Mouse (Mus musculus) T-helper 17 cell (primary cell): ENCODE measurements around the gene Ltbp1.

Experiments
- in situ Hi-C, 2 experiments: fragments of 300-600 bp; cut with MboI, MseI; formaldehyde crosslinking; loops; 1 replicate in 1 of 2; 2 replicates in 1 of 2; pipeline ENCODE4 v1.15.1; 2025; ENCODE audit warnings: high pct_unique_total_duplicates in 2 of 2

The Ltbp1 gene

DNA sequence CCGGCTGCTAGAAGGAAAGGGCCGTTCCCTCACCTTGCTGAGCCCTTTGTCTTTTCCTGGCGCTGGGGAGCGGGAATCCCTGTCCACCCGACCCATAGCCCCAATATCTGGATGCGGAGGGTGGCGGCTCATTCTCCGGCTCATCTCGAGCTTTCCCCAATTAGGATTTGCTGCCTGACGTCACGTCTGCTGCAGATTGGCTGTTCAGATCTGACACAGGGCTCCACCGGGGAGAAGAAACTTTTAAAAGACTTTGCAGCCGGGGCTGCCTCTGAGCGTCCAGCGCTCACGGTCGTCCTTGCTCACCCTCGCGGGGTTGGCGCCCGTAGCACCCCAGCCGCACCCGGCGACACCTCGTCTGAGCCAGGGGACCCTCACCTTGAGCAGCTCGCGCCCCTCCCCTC, at the start of gene Ltbp1:
Ltbp1 (plus strand) TSS at position 288 of the 404 bp plus-strand sequence.
- in situ Hi-C loops, result loop anchor here in 1 of 2 experiments (5.0 to 25.0 kb wide), 5 partner anchors 198 to 1700 kb away; partner anchors contain the start of gene Dpy30

- in situ Hi-C loops, result loop anchor here in 1 of 2 experiments (5.0 kb wide), 1 partner anchor 833 kb away; no protein-coding TSS in a partner anchor
Observed at GRCm38 (mm10) chr17:74959481-74960245, 45.7 kb upstream of the Ltbp1 start.

DNA sequence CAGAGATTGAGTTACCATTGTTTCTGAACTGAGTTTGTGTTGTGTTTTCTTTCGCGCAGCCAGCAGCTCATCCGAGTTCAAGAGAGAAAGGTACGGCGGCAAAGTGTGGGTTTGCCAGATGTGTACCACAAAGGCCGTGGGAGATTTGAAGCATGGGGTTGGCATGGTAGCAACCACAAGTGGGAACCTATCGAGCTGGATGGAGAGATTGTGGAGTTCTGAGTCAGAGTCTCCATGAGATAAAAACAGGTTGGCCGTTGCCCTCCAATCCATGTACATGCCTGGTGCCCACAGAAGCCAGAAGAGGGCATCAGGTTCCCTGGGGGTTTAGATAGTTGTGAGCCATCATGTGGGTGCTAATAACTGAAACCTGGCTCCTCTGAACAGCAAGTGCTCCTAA, 42.1 kb upstream of the Ltbp1 start:
- in situ Hi-C loops, result no loop called here

GRCm38 (mm10) chr17:74963861-74964260, 41.5 kb upstream of the Ltbp1 start:
- in situ Hi-C loops, result no loop called here

- in situ Hi-C loops, result no loop called here
Observed at GRCm38 (mm10) chr17:74967298-74967848, 38.0 kb upstream of the Ltbp1 start.

GRCm38 (mm10) chr17:74968152-74968712, 37.1 kb upstream of the Ltbp1 start:
- in situ Hi-C loops, result no loop called here

DNA sequence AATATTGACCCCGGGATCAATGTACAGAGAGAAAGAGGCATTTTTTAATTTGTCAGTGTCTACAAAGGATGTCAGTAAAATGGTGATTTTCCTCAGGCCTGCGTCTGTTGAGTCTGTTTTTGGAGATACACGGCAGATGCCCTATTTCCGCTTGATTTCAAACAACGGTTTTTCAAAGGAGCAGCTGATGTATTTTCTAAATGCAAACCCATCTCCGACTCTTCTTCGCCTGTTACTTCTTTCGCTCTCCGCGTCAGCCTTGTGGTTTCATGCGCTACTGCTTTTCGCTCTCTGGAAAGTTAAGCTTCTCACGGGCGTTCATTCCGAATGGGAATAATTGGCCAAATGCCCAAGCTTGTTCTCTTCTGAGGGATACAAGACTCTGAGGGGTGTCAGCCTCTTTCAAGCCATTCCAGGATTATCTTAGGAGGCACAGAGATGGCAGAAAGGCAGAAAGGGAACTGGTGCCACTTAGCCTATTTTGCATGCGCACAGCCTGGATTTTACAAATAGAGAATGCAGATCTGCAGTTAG, 36.6 kb upstream of the Ltbp1 start:
- in situ Hi-C loops, result no loop called here

- in situ Hi-C loops, result no loop called here
Observed at GRCm38 (mm10) chr17:74975192-74975591, 30.2 kb upstream of the Ltbp1 start.

DNA sequence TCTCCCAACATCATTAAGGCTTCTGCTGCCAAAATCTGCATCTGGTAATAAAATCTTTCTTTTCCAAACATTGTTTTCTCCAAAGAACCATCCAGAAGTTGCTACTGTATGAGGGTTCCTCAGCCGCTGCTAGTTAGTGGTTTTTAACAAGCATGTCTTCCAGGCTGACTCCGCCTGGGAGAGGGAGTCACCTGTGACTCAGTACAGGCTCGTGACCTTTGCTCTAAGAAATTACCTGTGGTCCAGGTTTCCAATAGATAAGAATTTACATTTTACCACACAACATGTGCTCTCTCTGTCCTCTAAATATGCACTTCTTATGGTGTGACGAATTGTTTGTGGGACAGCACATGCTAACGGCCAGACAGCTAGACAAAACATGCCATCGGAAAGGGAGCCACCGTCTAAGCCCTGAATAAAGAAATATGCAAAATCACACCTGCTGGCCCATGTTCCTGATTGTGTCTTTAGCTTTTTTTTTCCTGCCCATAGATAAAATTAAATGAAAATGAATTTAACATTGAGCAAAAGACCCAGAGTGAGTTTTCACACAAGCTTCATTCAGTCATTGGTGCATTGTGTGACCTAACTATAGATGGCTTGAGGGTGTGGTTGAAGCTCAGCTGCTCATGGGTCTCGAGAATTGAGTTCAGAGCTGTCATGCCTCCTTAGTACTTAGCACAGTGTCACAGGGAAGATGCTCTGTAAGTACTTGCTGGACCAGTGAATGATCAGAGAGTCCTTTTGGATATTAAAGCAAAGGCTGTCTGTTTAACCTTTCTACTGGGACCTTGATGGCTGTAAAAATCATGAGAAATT, 29.0 kb upstream of the Ltbp1 start:
- in situ Hi-C loops, result no loop called here

- in situ Hi-C loops, result no loop called here
Observed at GRCm38 (mm10) chr17:74979767-74980166, 25.6 kb upstream of the Ltbp1 start.

- in situ Hi-C loops, result no loop called here
Observed at GRCm38 (mm10) chr17:74981703-74982102, 23.7 kb upstream of the Ltbp1 start.

- in situ Hi-C loops, result no loop called here
Observed at GRCm38 (mm10) chr17:74982880-74983279, 22.5 kb upstream of the Ltbp1 start.

DNA sequence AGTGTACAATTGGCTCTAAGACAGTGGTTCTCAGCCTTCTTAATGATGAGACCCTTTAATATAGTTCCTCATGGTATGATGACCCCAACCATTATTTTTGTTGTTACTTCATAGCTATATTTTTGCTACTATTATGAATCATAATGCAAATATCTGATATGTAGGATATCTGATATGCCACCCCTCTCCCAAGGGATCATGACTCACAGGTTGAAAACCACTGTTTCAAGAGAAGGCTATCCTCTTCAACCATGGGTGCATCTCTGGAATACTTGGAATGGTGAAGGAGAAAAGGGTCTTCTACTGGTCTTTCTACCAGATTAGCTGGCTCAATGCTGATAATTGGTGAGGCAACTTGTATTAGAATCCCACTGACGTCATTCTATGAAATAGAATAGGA, 21.3 kb upstream of the Ltbp1 start:
- in situ Hi-C loops, result no loop called here

GRCm38 (mm10) chr17:74984681-74985080, 20.7 kb upstream of the Ltbp1 start:
- in situ Hi-C loops, result no loop called here

GRCm38 (mm10) chr17:74987067-74987466, 18.3 kb upstream of the Ltbp1 start:
- in situ Hi-C loops, result no loop called here

DNA sequence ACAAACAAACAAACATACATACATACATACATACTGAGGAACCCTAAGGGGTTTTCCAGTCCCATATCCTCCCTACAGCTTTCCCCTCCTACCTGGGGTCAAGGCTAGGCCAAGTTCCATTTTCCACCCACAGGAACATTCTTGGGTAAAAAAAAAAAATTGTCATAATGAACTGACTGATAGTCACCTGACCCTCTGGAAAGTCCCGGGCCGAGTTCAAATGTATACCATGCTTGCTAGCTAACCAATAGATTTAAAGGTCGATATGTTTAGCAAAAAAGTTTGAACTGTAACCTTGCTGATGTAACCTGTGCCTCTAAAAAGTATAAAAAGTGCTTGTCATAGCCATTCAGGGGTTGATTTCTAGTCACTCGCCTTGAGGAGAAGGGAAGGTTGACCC, 15.7 kb upstream of the Ltbp1 start:
- in situ Hi-C loops, result no loop called here

DNA sequence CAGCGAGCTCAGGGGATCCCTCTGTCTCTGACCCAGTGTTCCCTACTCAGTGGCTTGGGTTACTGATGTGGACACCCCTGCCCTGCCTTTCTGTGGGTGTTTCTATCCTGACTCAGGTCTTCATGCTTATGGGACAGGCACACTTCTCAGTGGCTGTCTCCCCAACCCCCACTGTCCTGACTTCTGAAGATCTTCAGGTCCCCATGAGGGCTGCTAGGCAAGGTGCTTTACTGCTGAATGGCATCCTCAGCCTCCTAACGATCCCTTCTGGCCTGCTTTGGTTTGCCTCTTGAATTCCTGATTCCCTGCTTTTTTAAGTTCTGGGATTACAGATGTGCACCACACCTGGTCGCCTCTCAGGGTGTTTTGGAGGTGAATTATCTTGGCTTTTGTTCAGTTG, 14.8 kb upstream of the Ltbp1 start:
- in situ Hi-C loops, result no loop called here

GRCm38 (mm10) chr17:74993726-74994581, 11.4 kb upstream of the Ltbp1 start:
- in situ Hi-C loops, result no loop called here

DNA sequence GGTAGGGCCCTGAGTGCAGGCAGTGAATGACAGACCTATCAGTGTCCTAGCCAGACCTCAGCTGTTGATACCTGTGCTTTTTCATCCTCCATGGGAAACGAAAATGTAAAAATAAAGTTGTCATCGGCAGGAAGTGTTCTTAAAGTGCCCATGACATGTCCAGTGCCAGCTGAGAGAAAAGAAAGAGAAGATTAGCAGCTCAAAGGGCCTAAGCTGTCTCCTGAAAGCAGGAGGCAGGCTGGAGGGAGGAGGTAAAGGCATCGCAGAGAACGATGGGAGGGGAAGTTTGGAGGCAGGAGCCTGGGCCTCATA, 10.8 kb upstream of the Ltbp1 start:
- in situ Hi-C loops, result no loop called here

DNA sequence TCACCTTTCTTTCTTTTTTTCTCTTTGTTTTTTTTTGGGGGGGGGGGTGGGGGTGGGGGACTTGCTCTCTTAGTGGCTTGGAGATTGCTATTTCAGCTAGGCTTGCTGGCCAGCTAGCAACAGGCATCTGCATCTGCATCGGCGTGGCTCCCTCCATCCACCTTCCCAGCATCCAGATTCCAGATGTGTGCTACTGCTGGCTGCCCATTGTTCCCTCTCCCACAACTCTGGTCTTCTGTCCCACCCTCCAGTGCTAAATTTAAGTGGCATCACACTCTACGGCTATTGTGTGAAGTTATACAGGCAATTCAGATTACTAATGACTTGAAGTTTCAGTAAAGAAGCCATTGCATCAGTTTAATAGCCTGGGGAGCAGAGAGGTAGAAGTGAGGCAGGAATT, 10.1 kb upstream of the Ltbp1 start:
- in situ Hi-C loops, result no loop called here

GRCm38 (mm10) chr17:75000066-75000465, 5.3 kb upstream of the Ltbp1 start:
- in situ Hi-C loops, result loop anchor here (5.0 to 25.0 kb wide), 4 partner anchors 183 to 1695 kb away; partner anchors contain the start of gene Dpy30 (in 1 of the 2)
